Mouse (Mus musculus): ENCODE results near the gene Abhd14b.

The Abhd14b gene

GRCm38 (mm10) chr9:106447348-106447747 lies at the start of gene Abhd14b, which contains the start of gene Abhd14a:
Gene Abhd14b (plus strand): TSS chr9:106447459.
Gene Abhd14a (minus strand): TSS chr9:106447678.
- DNase-seq: peak; percentile 94

- no peak for DNase-seq
Measured at GRCm38 (mm10) chr9:106397733-106398132, 49.5 kb upstream of the Abhd14b start.

GRCm38 (mm10) chr9:106398667-106399311 lies 48.5 kb upstream of the Abhd14b start:
- DNase-seq: no peak

DNA sequence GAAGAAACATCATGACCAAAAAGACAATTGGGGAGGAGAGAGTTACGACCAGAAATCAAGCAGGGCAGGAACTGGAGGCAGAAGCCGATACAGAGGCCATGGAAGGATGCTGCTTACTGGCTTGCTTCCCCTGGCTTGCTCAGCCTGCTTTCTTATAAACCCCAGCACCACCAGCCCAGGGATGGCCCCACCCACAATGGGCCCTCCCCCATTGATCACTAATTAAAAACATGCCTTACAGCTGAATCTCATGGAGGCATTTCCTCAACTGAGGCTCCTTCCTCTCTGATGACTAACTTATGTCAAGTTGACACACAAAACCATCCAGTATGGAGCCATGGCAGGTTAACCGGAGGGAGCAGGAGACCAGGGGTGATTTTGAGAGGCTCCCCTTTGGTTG lies 47.5 kb upstream of the Abhd14b start:
- no peak for DNase-seq

GRCm38 (mm10) chr9:106402149-106402548 lies 45.1 kb upstream of the Abhd14b start:
- no peak for DNase-seq

DNA sequence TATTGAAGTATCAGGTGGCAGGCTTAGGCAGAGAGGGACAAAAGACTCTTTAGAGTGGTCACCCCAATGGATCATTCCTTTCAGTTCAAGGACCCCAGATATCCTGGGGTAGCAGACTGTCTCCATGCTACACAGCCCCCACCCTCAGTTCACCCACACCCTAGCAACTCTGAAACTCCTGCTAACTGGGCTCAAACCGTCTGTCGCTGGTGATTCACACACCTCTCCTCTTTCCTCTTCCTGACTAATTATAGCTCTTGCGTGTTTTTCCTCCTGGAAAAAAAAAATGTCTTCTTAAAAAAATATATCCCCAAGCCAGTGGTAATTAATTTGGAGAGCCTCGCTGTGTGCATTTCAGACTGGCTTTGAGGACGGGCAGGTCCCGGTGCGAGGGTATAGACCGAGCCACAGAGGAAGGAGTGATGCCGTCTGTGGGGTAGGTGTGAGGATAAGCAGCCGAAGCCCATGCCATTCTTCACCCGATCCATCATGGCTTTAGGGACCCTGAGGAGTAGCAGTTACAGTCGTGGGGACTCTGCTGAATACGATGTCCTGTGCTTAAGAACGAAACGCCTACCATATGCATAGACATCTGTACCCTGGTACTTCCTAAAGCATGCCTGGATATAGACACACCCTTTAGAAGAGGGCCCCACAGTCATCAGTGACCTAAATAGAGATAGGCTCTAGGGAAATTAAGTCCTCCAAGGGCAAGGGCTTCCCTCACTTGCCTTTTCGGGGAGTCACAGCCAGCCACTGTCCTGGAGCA lies 44.5 kb upstream of the Abhd14b start:
- DNase-seq: no peak

GRCm38 (mm10) chr9:106405275-106405674 lies 42.0 kb upstream of the Abhd14b start:
- DNase-seq: peak; percentile 68

- peak; percentile 74 for DNase-seq
Measured at GRCm38 (mm10) chr9:106406443-106407078, 40.7 kb upstream of the Abhd14b start.

- no peak for DNase-seq
Measured at GRCm38 (mm10) chr9:106409096-106409495, 38.2 kb upstream of the Abhd14b start.

DNA sequence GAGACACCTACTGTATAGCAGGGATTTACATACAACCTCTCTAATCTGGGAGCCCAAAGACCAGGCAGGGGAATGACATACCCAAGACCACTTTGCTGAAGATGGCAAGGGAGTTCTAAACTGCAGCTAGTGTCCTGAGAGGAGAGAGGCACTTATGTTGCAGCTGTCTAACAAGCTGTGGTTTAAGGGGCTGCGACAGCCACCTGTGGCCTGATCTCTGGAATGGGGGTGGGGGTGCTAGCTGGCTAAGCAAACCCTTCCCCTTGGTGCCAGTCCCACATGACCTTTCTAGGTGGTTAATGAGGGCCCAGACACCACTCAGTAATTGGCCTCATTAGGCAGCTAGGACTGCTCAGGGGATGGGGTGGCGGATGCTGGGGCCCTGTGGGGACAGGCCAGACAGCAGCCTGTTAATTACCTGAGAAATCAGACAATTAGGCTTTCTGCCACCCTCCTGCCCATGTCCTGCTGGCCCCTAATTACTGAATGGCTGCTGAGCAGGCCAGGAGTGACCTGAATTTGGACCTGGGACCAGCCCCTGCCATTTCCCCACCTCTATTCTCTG lies 37.1 kb upstream of the Abhd14b start:
- no peak for DNase-seq

DNA sequence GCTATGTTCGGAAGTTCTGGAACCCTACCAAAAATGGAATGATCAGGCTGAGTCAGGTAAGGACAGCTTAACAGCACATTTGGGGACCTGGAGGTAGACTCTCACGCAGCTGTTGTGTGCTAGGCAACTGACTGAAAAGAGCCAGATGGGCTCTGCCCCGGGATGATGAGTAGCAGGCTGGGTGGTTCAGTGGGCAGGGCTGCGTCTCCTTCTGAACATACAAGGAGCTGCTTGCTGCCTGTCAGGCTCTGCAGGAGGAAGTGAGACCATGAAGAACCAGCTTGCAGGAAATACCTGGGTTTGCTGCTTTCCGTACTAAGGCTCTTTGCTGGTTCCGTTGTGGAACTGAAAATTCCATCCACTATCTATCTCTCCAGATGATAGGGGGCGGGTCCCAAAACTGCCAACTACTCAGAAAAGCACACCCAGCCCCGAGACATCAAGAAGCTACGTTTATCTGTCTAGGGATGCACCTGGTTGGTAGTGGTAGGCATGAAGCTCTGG lies 36.1 kb upstream of the Abhd14b start:
- no peak for DNase-seq

DNA sequence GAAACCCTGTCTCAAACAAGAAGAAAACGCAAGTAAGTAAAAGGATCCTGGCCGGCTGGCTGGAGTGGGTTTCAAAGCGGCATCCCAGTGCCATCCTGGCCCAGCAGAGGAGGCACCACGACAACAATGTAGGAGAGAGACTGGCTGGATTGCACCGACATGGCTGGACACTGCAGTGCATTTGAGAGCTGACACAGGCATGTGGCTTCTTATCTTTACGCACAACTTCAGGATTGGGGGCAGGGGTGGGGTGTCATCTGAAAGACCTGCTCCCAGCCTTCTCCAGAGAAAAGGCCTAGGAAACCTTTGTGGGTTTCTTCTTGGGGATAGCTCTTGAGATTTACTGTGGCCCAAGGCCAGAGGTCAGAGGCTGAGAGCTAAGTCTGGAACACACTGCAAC lies 35.5 kb upstream of the Abhd14b start:
- no peak for DNase-seq

- no peak for DNase-seq
Measured at GRCm38 (mm10) chr9:106412210-106412609, 35.0 kb upstream of the Abhd14b start.

- no peak for DNase-seq
Measured at GRCm38 (mm10) chr9:106413606-106414005, 33.7 kb upstream of the Abhd14b start.

DNA sequence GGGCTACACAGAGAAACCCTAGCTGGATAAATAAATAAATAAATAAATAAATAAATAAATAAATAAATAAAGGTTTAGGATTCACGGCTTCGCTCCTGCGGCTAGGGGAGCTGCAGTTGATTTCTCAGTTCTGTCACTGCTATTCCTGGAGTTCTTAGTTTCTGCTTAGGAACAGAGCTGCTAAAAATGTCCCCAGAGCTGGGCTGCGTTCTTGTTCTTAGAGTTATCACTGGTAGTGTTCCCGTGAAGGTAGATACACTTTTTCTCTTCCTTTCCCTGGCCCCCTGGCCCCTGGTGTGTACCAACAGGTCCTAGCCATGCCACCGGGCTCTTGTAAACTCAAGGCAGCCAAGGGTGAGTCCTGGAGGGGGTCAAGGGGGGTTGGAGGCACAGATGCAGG lies 30.4 kb upstream of the Abhd14b start:
- DNase-seq: no peak

DNA sequence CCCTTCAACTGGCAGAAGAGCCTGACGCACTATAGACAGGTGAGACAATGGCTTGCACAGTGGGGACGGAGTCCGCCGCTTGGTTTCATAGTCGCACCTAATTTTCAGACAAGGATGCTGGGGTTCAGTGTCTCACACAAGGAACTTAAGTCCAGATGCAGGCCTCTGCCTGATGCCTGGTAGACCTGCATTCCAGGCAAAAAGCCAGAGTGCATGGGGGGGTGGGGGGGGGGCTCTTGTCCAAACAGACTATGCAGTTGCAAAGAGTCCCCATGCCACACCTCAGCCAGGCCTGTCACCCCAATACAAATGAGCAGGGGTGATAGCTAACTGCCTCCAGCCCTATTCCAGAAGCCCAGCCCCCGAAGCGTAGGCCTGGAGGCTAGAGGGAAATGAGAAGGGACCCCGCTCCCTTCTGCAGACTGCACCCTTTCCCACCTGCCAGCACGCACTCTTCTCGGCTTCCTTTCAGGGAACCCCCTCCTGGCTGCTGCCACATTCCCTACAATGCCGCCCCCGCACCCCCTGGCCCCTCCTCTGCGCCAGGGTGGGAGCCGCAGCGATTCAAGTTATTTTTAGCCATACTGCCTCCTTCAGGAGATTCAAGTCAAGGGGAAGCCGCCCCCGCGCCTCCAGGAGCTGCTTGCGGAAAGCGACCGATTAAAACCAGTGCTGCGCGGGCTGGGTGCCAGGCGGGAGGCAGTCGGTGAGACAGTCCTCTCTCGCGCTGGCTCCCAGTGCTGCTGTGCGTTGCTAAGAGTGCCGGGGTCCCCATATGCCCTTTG lies 29.2 kb upstream of the Abhd14b start:
- DNase-seq: peak; percentile 83

- no peak for DNase-seq
Measured at GRCm38 (mm10) chr9:106420608-106421007, 26.7 kb upstream of the Abhd14b start.

GRCm38 (mm10) chr9:106421033-106421864 lies 26.0 kb upstream of the Abhd14b start:
- no peak for DNase-seq

DNA sequence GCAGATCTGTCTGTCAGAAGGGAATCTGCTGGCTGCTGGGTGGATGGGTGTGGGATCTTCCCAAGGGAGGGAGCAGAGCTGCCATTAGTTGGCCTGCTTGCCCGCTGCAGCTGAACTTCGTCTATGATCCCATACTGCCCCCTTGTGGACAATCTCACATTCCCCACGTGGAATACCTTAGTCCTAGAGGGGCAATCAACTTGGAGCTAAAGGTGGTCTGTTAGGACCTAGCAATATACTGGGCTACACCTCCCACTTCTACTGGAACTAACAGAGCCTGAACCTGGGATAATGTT lies 25.4 kb upstream of the Abhd14b start:
- DNase-seq: peak; percentile 94

DNA sequence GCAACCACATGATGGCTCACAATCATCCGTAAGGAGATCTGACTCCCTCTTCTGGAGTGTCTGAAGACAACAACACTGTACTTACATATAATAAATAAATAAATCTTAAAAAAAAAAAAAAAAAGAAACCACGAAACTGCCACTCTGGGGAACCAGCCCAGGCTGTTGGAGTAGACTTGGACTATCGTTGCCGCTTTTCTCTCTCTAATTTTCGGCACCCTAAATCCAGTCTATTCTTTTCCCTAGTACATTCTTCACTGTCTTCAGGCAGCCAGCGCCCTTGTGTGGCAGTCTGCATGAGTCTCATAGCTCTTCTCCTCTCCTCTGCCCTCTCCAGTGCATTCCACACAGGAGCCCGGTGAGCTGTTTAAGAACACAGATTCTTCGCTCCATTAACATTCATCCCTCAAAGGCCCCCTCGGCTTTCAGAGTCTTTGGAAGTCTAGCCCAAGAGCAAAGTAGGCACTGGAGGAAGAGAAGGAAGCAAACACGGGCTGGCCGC lies 18.5 kb upstream of the Abhd14b start:
- DNase-seq: no peak

DNA sequence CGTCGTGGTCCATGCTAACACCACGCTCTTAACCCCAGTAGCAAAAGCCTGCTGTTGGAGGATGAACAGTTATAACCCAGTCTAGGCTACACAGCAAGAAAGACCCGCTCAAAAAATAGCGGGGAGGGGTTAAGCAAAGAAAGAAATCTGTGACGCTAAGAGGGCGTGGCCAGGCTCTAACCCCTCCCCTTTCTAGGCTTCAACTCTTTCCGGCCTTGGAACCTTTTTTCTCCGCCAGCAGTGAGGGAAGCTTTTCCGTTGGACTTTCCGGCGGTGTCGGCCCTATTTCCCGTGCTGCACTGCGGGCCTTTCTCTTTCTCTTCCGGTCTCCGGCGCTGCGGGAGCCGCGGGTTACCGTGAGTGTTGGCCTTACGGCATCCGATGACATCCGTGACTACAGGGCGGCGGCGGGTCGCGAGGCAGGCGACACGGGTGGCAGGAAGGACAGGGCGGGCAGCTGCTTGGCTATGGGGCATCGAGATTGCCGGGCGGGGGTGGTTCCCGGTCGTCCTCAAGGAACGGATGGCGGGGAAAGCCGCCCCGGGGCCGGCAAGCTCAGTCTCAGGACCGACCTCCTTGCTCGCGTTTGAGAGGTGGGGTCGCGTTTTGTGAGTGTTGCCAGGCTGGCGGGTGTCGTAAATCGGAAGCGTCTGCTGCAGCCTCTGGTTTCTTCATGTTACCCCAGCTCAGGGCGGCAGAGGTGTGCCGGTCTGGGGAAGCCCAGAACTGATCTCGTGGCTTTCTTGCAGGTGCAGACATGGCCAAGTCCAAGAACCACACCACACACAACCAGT lies 17.8 kb upstream of the Abhd14b start, which contains the start of gene Rpl29:
TSS of gene Rpl29 (plus strand) at position 234 of the 794 bp plus-strand sequence.
- DNase-seq: peak; percentile 97

Data from lung, postnatal 14 days (tissue).